Mouse (Mus musculus) inflammation-experienced regulatory T-cells (primary cell): Measurements from ENCODE around the gene Amelx. TPM values are rescaled to one million over a fixed set of nuclear protein-coding genes. Genes with fewer than 3 reads are reported as not detected.

ENCODE experiments used
- polyA plus RNA-seq, 2 experiments: library from polyadenylated mRNA; unstranded; fragments of 100-300 nt; shearing (Covaris generic); gene quantifications; one replicate each; pipeline ENCODE4 v1.2.1; 2017

Amelx gene
- not detected for polyA plus RNA-seq

DNA sequence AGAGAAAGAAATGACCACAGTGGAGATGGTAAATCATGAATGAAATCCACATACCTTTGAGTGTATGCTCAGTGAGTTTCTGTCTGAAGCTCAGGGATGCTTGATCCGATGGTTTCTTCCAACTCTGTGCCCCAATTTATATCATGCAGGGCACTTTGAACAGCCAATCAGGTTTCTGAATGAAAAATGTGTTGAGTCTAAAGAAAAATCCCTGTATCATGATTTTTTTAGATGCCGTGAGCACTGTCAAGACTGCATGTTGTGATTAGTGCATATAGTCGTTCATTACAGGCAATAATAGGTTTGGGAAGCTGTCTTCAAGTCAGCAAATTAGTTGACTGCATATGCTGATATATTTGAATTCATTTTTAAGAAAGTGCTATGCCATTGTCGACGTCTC, at the start of gene Amelx:
Amelx (minus strand) TSS at position 101 of the 400 bp plus-strand sequence.

Other genes starting within 250 kb of the Amelx start
- 10 to 100 TPM; 35.4 to 42.5 TPM for gene Hccs, start 133.2 kb upstream of the Amelx start, polyA plus RNA-seq